Mouse (Mus musculus): ENCODE measurements around the gene Sel1l.

Gene Sel1l

GRCm38 (mm10) chr12:91849045-91849467, at the start of gene Sel1l:
Gene Sel1l, minus strand, starts transcription at chr12:91849157.
- DNase-seq (ENCODE audit: low spot score): peak; percentile 97

GRCm38 (mm10) chr12:91892622-91893560, 43.9 kb upstream of the Sel1l start:
- no peak for DNase-seq (ENCODE audit: low spot score)

GRCm38 (mm10) chr12:91880431-91880830, 31.5 kb upstream of the Sel1l start:
- DNase-seq (ENCODE audit: low spot score): no peak

GRCm38 (mm10) chr12:91878912-91879250, 29.9 kb upstream of the Sel1l start:
- DNase-seq (ENCODE audit: low spot score): no peak

GRCm38 (mm10) chr12:91878056-91878911, 29.3 kb upstream of the Sel1l start:
- no peak for DNase-seq (ENCODE audit: low spot score)

GRCm38 (mm10) chr12:91877646-91878045, 28.7 kb upstream of the Sel1l start:
- DNase-seq (ENCODE audit: low spot score): no peak

GRCm38 (mm10) chr12:91870671-91871070, 21.7 kb upstream of the Sel1l start:
- no peak for DNase-seq (ENCODE audit: low spot score)

GRCm38 (mm10) chr12:91869352-91869751, 20.4 kb upstream of the Sel1l start:
- no peak for DNase-seq (ENCODE audit: low spot score)

- DNase-seq (ENCODE audit: low spot score): no peak
Observed at GRCm38 (mm10) chr12:91854330-91854729, 5.4 kb upstream of the Sel1l start.

- no peak for DNase-seq (ENCODE audit: low spot score)
Observed at GRCm38 (mm10) chr12:91848394-91849044, 438 bp downstream of the Sel1l start.

- DNase-seq (ENCODE audit: low spot score): no peak
Observed at GRCm38 (mm10) chr12:91846038-91846437, 2.9 kb downstream of the Sel1l start.

GRCm38 (mm10) chr12:91845393-91845792, 3.6 kb downstream of the Sel1l start:
- no peak for DNase-seq (ENCODE audit: low spot score)

GRCm38 (mm10) chr12:91844542-91844941, 4.4 kb downstream of the Sel1l start:
- no peak for DNase-seq (ENCODE audit: low spot score)

GRCm38 (mm10) chr12:91843888-91844287, 5.1 kb downstream of the Sel1l start:
- DNase-seq (ENCODE audit: low spot score): no peak

- DNase-seq (ENCODE audit: low spot score): no peak
Observed at GRCm38 (mm10) chr12:91841714-91842113, 7.2 kb downstream of the Sel1l start.

GRCm38 (mm10) chr12:91838261-91838660, 10.7 kb downstream of the Sel1l start:
- no peak for DNase-seq (ENCODE audit: low spot score)

GRCm38 (mm10) chr12:91837401-91838065, 11.4 kb downstream of the Sel1l start:
- DNase-seq (ENCODE audit: low spot score): peak; percentile 59

- no peak for DNase-seq (ENCODE audit: low spot score)
Observed at GRCm38 (mm10) chr12:91833939-91834333, 15.0 kb downstream of the Sel1l start.

GRCm38 (mm10) chr12:91833237-91833938, 15.6 kb downstream of the Sel1l start:
- DNase-seq (ENCODE audit: low spot score): no peak

- DNase-seq (ENCODE audit: low spot score): no peak
Observed at GRCm38 (mm10) chr12:91831410-91831809, 17.5 kb downstream of the Sel1l start.

- no peak for DNase-seq (ENCODE audit: low spot score)
Observed at GRCm38 (mm10) chr12:91820461-91820860, 28.5 kb downstream of the Sel1l start.

Data from ovary, postnatal 36 days (tissue).